Mouse (Mus musculus) embryonic fibroblast, embryonic 13.5 days (primary cell): ENCODE data around the gene Mpdz.

ENCODE experiments used
- CTCF ChIP-seq: IDR thresholded peaks from 2 replicates; pipeline ENCODE4 v1.5.1; 2011; ENCODE audit warnings: mild to moderate bottlenecking, control low read depth, low read length, moderate library complexity, borderline replicate concordance; ENCODE audit not compliant: insufficient read depth
- POLR2A ChIP-seq: IDR thresholded peaks from 2 replicates; pipeline ENCODE4 v1.6.1; 2011; ENCODE audit warnings: low read depth, mild to moderate bottlenecking, control low read depth, low read length, moderate library complexity

DNA sequence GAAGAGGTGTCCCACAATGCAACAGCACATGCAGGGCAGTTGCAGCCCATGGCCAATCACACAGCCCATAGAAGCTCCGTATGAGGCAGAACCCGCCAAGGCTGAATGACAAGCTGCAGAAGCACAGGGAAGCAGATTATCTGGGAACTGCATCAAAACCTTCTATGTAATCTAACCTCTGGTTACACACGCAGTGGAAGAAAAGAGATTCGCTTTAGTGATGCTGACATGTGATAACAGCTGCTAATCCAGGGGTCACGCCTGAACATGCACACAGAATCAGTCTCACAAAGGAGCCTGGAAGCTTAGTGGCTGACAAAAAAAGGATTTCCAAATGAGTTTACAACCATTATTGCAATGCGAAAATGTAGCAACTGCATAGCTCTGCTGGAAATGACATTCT, 110.2 kb downstream of the Mpdz start:
- TF ChIP-seq POLR2A (no peak), CTCF (no peak)
